Mouse (Mus musculus) kidney, postnatal 0 days (tissue): ENCODE measurements at regions not wholly inside any gene's neighbourhood (a gene's known extent, or its start where the extent isn't known, plus 50 kb on each side); places are given as distances from the start of the nearest gene placed in this dataset.

Experiments used
- ATAC-seq: fragments of 200-750 bp; cut with Nextera tagmentation; replicated peaks from 2 replicates; pipeline ENCODE4 v1.8.0; 2017; ENCODE audit warnings: low read depth, moderate number of reproducible peaks, moderate TSS enrichment, moderate library complexity; ENCODE audit not compliant: low FRiP score
- DNase-seq: peaks from one replicate; pipeline ENCODE4 v3.0.0-alpha.2; 2016; ENCODE audit warnings: low spot score
- H3K27ac ChIP-seq: fragments of 300-500 bp; sonication (generic); 2 replicates; pipeline ENCODE4 v1.5.1; 2014; ENCODE audit warnings: mild to moderate bottlenecking
- H3K27me3 ChIP-seq: fragments of 300-500 bp; sonication (generic); 2 replicates; pipeline ENCODE4 v1.6.1; 2014; ENCODE audit warnings: low read length, mixed read lengths; ENCODE audit not compliant: insufficient read depth
- H3K36me3 ChIP-seq: fragments of 300-500 bp; sonication (generic); 2 replicates; pipeline ENCODE4 v1.6.1; 2014; ENCODE audit warnings: low read length, mixed read lengths; ENCODE audit not compliant: insufficient read depth
- H3K4me1 ChIP-seq: fragments of 300-500 bp; sonication (generic); replicated peaks from 2 replicates; pipeline ENCODE4 v1.6.1; 2014; ENCODE audit warnings: antibody characterized with exemption, low read length, mixed read lengths; ENCODE audit not compliant: insufficient read depth
- H3K4me2 ChIP-seq: fragments of 300-500 bp; sonication (generic); 2 replicates; pipeline ENCODE4 v1.6.1; 2014; ENCODE audit warnings: mild to moderate bottlenecking, low read length, moderate library complexity, mixed read lengths
- H3K4me3 ChIP-seq: fragments of 300-500 bp; sonication (generic); replicated peaks from 2 replicates; pipeline ENCODE4 v1.5.1; 2014; ENCODE audit warnings: low read depth, low read length
- H3K9ac ChIP-seq: fragments of 300-500 bp; sonication (generic); 2 replicates; pipeline ENCODE4 v1.6.1; 2014; ENCODE audit warnings: low read depth, low read length
- H3K9me3 ChIP-seq: fragments of 300-500 bp; sonication (generic); replicated peaks from 2 replicates; pipeline ENCODE4 v1.6.1; 2016; ENCODE audit warnings: low read length, inconsistent platforms, mixed read lengths
- CTCF ChIP-seq: IDR thresholded peaks from 2 replicates; pipeline ENCODE4 v1.5.1; 2016; ENCODE audit warnings: antibody characterized with exemption, low read depth, mild to moderate bottlenecking, moderate library complexity
- WGBS: fragments of 180-500 bp; shearing (Covaris S2); extraction: QIAGEN DNeasy Blood & Tissue Kit; methylation state at CpG from one replicate; pipeline ENCODE4 v1.1.7; 2014; 5-methylcytosine and 5-hydroxymethylcytosine counted together

- TF ChIP-seq CTCF = no peak
- ATAC-seq = no peak
- Histone ChIP-seq H3K36me3 (no peaks in the 10 kb centered on the region), H3K4me1 (no peaks in the 10 kb centered on the region), H3K27me3 (no peaks in the 10 kb centered on the region), H3K9me3 (no peaks in the 10 kb centered on the region), H3K4me2 (peak overlapping the region; percentile 23), H3K4me3 (no peak overlapping the region), H3K9ac (no peak overlapping the region), H3K27ac (no peak overlapping the region)
- DNase-seq = no peak
- 18% methylated on average over 16 of the region's 16 CpGs for WGBS
These were observed 295.4 kb upstream of the Myt1l start for GRCm38 (mm10) chr12:29232492-29233447.

DNA sequence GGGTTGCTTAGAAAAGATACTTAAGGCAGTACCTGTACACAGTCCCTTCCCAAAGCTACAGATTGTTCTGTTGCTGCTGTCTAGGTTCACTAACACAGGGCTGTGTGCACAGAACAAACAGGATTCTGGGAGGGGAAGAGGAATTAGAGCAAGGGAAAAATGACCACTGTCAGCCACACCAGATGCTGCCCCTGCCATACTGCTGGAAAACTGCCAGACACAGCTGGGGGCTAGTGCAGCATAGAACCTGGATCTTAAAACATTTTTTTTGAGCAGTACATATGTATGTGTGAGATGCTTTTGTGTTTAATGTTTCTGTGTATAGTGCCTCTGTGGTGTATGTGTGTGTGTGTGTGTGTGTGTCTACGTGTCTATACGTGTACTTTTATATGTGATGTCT lies 291.7 kb upstream of the Myt1l start:
- Histone ChIP-seq H3K4me2 (no peak overlapping the region), H3K27ac (no peak overlapping the region), H3K4me3 (no peak overlapping the region), H3K9me3 (no peaks in the 10 kb centered on the region), H3K9ac (no peak overlapping the region), H3K4me1 (no peaks in the 10 kb centered on the region), H3K36me3 (no peaks in the 10 kb centered on the region), H3K27me3 (no peaks in the 10 kb centered on the region)
- ATAC-seq = no peak
- 98% methylated on average over 2 of the region's 2 CpGs for WGBS
- no peak for TF ChIP-seq CTCF
- no peak for DNase-seq

- DNase-seq (no peak), ATAC-seq (no peak)
- Histone ChIP-seq H3K27me3 (no peaks in the 10 kb centered on the region), H3K4me1 (no peaks in the 10 kb centered on the region), H3K36me3 (no peaks in the 10 kb centered on the region), H3K27ac (no peak overlapping the region), H3K4me2 (no peak overlapping the region), H3K9ac (no peak overlapping the region), H3K9me3 (no peaks in the 10 kb centered on the region), H3K4me3 (no peak overlapping the region)
- WGBS = 33% methylated on average over 5 of the region's 5 CpGs
- no peak for TF ChIP-seq CTCF
These were observed 290.7 kb upstream of the Myt1l start for GRCm38 (mm10) chr12:29237516-29237915.

DNA sequence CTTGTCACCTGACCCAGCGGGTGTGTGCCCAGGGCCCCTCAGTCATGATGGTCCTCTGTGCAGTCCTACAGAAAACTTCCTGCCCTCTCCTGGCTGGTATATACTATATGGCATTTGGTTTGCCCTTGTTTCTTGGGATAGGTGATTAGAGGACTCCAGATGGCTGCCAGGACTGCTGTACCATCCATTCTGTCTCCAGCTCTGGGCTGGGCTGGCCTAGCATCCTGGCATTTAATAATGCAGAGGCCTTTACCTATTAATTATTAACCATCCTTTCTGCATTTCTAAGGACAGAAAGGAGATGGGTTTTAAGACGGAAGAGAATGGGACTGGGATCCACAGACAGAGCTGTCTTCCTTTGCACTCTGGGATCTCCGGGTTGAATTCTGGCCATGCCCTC lies 288.7 kb upstream of the Myt1l start:
- H3K9me3 ChIP-seq = no peaks in the 10 kb centered on the region
- H3K36me3 ChIP-seq = no peaks in the 10 kb centered on the region
- 73% methylated on average over 3 of the region's 3 CpGs for WGBS
- H3K27ac ChIP-seq = no peak overlapping the region
- no peak overlapping the region for H3K9ac ChIP-seq
- no peaks in the 10 kb centered on the region for H3K27me3 ChIP-seq
- no peaks in the 10 kb centered on the region for H3K4me1 ChIP-seq
- H3K4me2 ChIP-seq = no peak overlapping the region
- no peak overlapping the region for H3K4me3 ChIP-seq
- no peak for TF ChIP-seq CTCF
- ATAC-seq (no peak), DNase-seq (no peak)

DNA sequence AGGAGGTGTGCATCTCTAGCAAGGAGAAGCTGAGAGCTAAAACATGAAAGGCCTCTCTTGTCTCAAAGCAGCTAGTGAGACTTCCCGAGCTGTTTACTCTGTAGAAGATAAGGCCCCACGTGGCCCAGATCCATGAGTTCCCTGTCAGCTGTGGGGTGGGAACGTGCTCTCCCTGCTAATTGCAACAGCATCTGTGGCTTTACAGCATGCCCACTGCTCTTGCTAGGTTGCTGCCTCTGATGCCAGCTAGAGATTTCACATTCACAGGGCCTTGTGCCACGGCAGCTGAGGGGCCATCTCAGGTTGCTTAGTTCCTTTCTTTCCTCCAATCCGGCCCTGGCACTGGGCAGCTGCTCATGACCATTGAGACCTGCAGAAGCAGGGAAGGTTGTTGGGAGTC lies 288.2 kb upstream of the Myt1l start:
- ATAC-seq (no peak), DNase-seq (peak; percentile 26)
- H3K36me3 ChIP-seq = no peaks in the 10 kb centered on the region
- H3K4me3 ChIP-seq = no peak overlapping the region
- 26% methylated on average over 5 of the region's 5 CpGs for WGBS
- no peak overlapping the region for H3K4me2 ChIP-seq
- TF ChIP-seq CTCF = no peak
- no peaks in the 10 kb centered on the region for H3K9me3 ChIP-seq
- H3K4me1 ChIP-seq = no peaks in the 10 kb centered on the region
- H3K27me3 ChIP-seq = no peaks in the 10 kb centered on the region
- no peak overlapping the region for H3K27ac ChIP-seq
- no peak overlapping the region for H3K9ac ChIP-seq

GRCm38 (mm10) chr12:29243087-29243486 lies 285.1 kb upstream of the Myt1l start:
- TF ChIP-seq CTCF = no peak
- no peaks in the 10 kb centered on the region for H3K27me3 ChIP-seq
- DNase-seq = no peak
- H3K36me3 ChIP-seq = no peaks in the 10 kb centered on the region
- H3K4me3 ChIP-seq = no peak overlapping the region
- 82% methylated on average over 5 of the region's 5 CpGs for WGBS
- ATAC-seq = no peak
- H3K4me2 ChIP-seq = no peak overlapping the region
- no peaks in the 10 kb centered on the region for H3K9me3 ChIP-seq
- no peaks in the 10 kb centered on the region for H3K4me1 ChIP-seq
- H3K27ac ChIP-seq = no peak overlapping the region
- no peak overlapping the region for H3K9ac ChIP-seq
